Mouse (Mus musculus): ENCODE measurements around the gene Gpn3. TPM values are rescaled to one million over a fixed set of nuclear protein-coding genes. Genes with fewer than 3 reads are reported as not detected.
A peak's percentile ranks its signal among the peaks of the same experiment; 100 is the strongest.
"Not testable (repeated sequence)": the region's sequence is repeated elsewhere in the genome, so short reads cannot be mapped to it uniquely, and the experiment has no call there.

The Gpn3 gene
- total RNA-seq, 2 experiments from 2014 or later, result 29.7 to 34.9 TPM

GRCm38 (mm10) chr5:122415465-122415864 is 43.8 kb downstream of the Gpn3 start:
- no peak for DNase-seq (ENCODE audit: low spot score in 2 of 2)

- not testable (repeated sequence) for DNase-seq (ENCODE audit: low spot score in 2 of 2)
These were observed 49.0 kb downstream of the Gpn3 start for GRCm38 (mm10) chr5:122420676-122421075.

DNA sequence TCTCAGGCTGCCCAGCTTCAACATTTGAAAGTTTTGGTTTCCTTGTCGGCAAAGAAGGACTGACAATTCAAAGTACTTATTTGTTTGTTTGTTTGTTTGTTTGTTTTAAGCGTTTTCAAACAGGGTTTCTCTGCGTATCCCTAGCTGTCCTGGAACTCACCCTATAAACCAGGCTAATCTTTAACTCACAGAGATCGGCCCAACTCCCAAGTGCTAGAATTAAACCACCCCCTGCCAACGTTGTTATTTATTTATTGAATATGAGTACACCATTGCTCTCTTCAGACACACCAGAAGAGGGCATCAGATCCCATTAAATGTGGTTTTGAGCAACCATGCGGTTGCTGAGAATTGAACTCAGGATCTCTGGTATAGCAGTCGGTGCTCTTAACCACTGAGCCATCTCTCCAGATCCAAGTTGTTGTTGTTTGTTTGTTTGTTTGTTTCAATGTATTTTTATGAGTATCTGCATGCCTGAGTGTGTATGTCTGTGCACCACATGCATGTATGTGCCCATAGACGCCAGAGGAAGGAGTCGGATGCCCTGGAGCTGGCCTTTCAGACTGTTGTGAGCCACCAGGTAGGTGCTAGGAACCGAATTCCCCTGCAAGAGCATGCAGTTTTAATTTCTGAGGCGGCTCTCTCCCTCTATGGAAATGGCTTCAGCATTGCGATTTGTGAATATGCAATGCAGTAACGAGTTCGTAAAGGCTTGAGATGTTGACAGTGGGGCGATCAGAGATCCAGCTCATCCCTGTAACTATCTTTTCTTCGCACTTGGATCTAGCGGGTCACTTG is 49.8 kb downstream of the Gpn3 start, which contains the start of gene Anapc7:
TSS of gene Anapc7 (plus strand) at position 423 of the 798 bp plus-strand sequence.
- no peak for DNase-seq (ENCODE audit: low spot score in 2 of 2)

- peak; percentile 87 to 88 for DNase-seq (ENCODE audit: low spot score in 2 of 2)
These were observed 50.6 kb downstream of the Gpn3 start for GRCm38 (mm10) chr5:122422071-122422964.

DNA sequence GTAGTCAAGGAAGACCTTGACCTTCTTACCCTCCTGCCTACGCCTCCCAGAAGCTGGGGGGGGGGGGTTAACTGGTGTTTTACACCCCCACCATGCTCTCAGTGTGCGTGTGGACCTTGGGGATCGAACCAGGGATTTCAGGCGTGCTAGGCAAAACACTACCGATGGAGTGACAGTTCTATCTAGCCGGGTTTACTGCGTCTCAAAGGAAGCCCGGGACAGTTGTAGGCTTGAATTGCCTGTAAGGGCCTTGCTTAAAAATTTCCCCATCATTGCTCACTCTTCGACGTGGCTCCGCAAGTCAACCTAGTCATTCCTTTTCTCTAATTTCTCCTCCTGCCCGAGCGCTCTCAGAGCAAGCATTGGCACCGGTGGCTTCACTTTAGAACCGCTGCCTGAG is 51.4 kb downstream of the Gpn3 start:
- no peak for DNase-seq (ENCODE audit: low spot score in 2 of 2)

DNA sequence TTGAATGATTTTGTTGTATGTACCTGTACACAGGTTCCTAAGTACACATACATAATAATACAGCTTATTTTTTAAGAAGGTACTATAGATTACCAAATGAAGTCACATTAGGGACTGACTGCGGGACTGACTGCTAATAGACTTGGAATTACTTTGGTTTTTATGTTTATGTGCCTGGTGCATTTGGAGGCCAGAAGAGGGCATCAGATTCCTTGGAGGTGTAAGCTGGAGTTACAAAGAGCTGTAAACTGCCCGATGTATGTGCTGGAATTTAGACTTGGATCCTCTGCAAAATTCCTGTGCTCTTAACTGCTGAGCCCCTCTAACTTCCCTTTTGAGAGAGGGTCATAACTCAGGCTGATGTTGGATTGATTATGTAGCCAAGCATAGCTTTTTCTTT is 53.9 kb downstream of the Gpn3 start:
- DNase-seq (ENCODE audit: low spot score in 2 of 2), result no peak

DNA sequence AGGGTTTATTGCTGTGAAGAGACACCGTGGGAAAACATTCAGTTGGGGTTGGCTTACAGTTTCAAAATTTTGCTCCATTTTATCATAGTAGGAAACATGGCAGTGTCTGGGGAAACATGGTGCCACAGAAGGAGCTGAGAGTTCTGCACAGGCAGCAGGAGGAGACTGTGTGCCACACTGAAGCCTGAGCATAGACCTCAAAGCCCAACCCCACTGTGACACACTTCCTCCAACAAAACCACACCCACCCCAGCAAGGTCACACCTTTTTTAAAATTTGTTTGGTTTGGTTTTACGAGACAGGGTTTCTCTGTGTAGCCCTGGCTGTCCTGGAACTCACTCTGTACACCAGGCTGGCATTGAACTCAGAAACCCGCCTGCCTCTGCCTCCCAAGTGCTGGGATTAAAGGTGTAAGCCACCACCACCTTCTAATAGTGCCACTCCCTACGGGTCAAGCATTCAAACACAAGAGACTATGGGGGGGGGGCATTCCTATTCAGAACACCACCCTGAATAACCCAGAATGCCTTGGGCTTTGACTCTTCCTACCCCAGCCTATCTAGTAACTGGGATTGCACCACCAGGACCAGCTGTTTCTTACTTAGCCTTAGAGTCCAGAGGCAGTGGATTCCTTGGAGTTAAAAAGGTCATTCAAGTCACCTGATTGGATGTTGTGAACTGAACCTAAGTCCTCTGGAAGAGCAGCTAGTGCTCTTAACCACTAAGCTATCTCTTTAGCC is 58.5 kb downstream of the Gpn3 start:
- DNase-seq (ENCODE audit: low spot score in 2 of 2), result no peak

DNA sequence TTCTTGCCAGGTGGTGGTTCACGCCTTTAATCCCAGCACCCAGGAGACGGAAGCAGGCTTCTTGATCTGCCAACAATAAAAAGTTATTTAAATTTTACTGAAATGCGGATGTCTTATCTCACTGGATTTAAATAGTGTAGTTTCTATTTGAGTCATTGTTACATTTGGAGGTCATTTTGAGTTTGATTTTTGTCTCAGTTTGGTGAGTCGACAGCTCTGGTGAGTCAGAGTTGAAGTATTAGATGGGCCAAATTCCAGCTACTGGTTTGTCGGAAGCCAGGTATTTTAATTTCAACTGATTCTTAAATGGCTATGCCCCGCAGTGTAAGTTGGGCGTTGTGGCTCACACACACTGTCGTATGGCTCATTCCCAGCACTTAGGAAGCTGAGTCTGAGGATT is 59.5 kb downstream of the Gpn3 start:
- no peak for DNase-seq (ENCODE audit: low spot score in 2 of 2)

Other genes with a start within 250 kb of the Gpn3 start
- gene Ccdc63, start 231.1 kb upstream of the Gpn3 start, total RNA-seq (2021), result under 1 TPM in 1 of 2 experiments, not detected in 1; 0.13 TPM
- 100 to 1,000 TPM; 142 to 147 TPM for gene Ppp1cc, start 213.6 kb upstream of the Gpn3 start, total RNA-seq (2021)
- 1 to 10 TPM; 1.8 to 8.5 TPM for gene Hvcn1, start 165.1 kb upstream of the Gpn3 start, total RNA-seq (2021)
- gene Tctn1, start 107.4 kb upstream of the Gpn3 start, total RNA-seq (2021), result 10 to 100 TPM; 10.6 to 11.8 TPM
- 10 to 100 TPM; 56.1 to 70.7 TPM for gene Pptc7, start 87.5 kb upstream of the Gpn3 start, total RNA-seq (2021)
- 1 to 10 TPM; 2.4 TPM for gene Rad9b, start 17.6 kb upstream of the Gpn3 start, total RNA-seq (2021)
- 100 to 1,000 TPM; 150 to 156 TPM for gene Vps29, start 17.5 kb upstream of the Gpn3 start, total RNA-seq (2021)
- 10 to 100 TPM; 22.5 to 31.1 TPM for gene Fam216a, start 488 bp downstream of the Gpn3 start, total RNA-seq (2021)
- gene Arpc3, start 20.0 kb downstream of the Gpn3 start, total RNA-seq (2021), result 100 to 1,000 TPM; 238 to 281 TPM
- 10 to 100 TPM; 42.2 to 51.8 TPM for gene Anapc7, start 49.8 kb downstream of the Gpn3 start, total RNA-seq (2021)
- gene Atp2a2, start 130.3 kb downstream of the Gpn3 start, total RNA-seq (2021), result 100 to 1,000 TPM; 198 to 199 TPM
- 10 to 100 TPM; 10.9 to 18.3 TPM for gene Ift81, start 242.6 kb downstream of the Gpn3 start, total RNA-seq (2021)

Measured in adrenal gland, adult 18-20 months (tissue).